Mouse (Mus musculus) layer of hippocampus, adult 2 months (tissue): ENCODE data around the gene Cdc25a. TPM values are rescaled to one million over a fixed set of nuclear protein-coding genes. Genes with fewer than 3 reads are reported as not detected.

Experiments used
- DNase-seq, 2 experiments: peaks; one replicate each; pipeline ENCODE4 v3.0.0; 2022; ENCODE audit warnings: low spot score in 2 of 2
- H3K27ac ChIP-seq: fragments of 200-600 bp; 2 replicates; pipeline ENCODE4 v1.8.1; 2022
- H3K4me3 ChIP-seq: fragments of 200-600 bp; 2 replicates; pipeline ENCODE4 v1.8.1; 2022; ENCODE audit warnings: mild to moderate bottlenecking
- CTCF ChIP-seq: fragments of 200-600 bp; conservative IDR thresholded peaks from 2 replicates; pipeline ENCODE4 v1.8.1; 2022; ENCODE audit warnings: antibody characterized with exemption, mild to moderate bottlenecking, moderate library complexity
- microRNA-seq, 2 experiments: library from miRNA; unstranded; fragments of <30 nt; microRNA quantifications; one replicate each; pipeline ENCODE4 v1.2.0; 2021
- total RNA-seq, 2 experiments: library from RNA; stranded (reverse); gene quantifications; 2 replicates each; pipeline ENCODE4 v1.2.3; 2021

Cdc25a gene
- total RNA-seq, 2 experiments from 2014 or later, result 4.7 TPM

GRCm38 (mm10) chr9:109930063-109930462, 54.7 kb downstream of the Cdc25a start:
- no peak for DNase-seq
- H3K27ac ChIP-seq, result no peak overlapping the region
- TF ChIP-seq CTCF, result no peak
- no peak overlapping the region for H3K4me3 ChIP-seq

GRCm38 (mm10) chr9:109930752-109931151, 55.4 kb downstream of the Cdc25a start:
- Histone ChIP-seq H3K27ac (peak overlapping the region; percentile 93), H3K4me3 (peak overlapping the region; percentile 85)
- no peak for TF ChIP-seq CTCF
- no peak for DNase-seq

DNA sequence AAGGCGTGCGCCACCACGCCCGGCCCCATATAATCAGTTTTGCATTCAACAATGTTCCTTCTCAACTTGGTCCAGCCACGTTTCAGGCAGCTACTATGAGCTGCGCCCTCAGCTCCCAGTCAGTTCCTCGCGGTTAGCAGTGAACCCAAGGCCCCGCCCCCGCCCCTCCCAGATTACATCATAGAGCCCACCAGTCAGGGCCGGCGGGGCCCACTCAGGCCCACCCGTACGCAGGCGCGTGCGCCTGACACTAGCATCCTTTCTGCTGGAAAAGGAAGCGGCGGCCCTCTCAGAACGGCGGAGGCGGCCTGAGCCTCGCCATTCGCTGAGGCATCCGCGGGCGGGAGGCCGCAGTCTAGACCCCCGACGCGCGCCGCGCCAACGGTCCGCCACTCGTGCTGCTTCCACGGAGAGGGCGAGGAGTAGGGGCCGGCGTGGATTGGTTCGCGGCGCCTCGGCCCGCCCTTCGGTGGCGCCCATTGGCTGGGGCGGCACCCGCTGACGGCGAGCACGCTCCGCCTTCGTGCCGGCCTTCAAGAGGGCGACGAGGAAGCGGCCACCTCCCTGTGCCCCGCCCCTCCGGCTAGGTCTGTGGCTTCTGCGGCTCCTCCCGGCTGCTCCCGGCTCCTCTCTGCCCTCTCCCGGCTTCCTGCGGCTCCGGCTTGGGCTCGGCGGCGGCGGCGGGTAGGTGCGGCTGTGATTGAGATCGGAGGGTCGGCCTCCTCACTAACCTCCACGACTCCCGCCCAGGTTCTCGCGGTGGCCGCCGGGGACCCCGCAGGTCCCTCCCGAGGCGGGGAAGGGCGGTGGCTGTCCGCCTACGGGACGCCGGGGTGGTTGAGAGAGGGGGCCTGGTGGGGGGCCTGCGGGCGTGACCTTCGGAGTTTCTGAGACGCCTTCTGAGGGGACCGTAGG, 56.1 kb downstream of the Cdc25a start, which contains the start of gene Map4:
Map4 (plus strand) TSS at position 204 of the 915 bp plus-strand sequence.
- peak; percentile 98 to 99 for DNase-seq
- Histone ChIP-seq H3K4me3 (peak within 1 kb of the TSS; percentile 85), H3K27ac (peak within 1 kb of the TSS; percentile 93)
- TF ChIP-seq CTCF, result peak; percentile 62

DNA sequence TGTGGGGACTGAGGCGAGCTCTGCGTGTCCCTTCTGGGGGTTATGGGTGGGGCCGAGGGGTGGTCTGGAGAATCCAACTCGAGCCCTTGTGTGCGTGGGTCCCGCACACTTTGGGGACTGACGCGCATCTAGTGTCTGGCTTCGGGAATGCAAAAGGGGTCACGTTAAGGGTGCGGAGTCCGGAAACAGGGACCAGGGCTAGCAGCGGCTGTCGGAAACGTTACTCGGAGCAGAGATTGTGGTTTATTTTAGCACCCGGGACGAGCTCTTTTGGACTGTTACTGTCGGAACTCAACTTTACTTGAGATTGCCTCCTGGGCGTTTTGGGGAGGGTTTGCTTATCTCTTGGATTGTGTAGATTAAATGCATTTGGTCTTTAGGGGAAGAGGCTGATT, 57.0 kb downstream of the Cdc25a start:
- Histone ChIP-seq H3K27ac (peak overlapping the region; percentile 93), H3K4me3 (peak overlapping the region; percentile 85)
- DNase-seq, result no peak
- TF ChIP-seq CTCF, result no peak

- TF ChIP-seq CTCF, result peak; percentile 31; the same call in 1 of the 2 replicates
- peak; percentile 53 to 56 for DNase-seq
- Histone ChIP-seq H3K27ac (peak overlapping the region; percentile 93), H3K4me3 (peak overlapping the region; percentile 85)
Observed at GRCm38 (mm10) chr9:109932756-109933375, 57.5 kb downstream of the Cdc25a start.

GRCm38 (mm10) chr9:109939401-109939800, 64.0 kb downstream of the Cdc25a start:
- Histone ChIP-seq H3K27ac (no peak overlapping the region), H3K4me3 (no peak overlapping the region)
- TF ChIP-seq CTCF, result peak; percentile 60
- DNase-seq, result no peak

DNA sequence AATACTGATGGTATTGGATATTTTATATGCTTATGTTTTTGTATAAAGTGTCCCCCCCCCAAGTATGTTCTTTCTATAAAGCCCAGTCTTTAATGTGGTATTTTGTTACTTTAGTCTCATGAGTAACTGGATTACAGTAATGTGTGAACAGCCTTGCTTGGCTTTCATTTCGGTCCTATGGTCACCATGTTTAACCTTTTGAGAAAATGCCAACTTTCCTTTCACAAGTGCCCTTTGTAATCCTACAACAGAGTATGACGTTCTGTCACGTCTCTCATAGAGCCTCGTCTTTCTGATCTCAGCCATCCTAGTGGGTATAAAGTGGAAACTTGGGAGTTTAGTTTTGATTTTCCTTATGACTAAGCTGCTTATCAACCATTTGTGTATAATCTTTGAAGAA, 67.4 kb downstream of the Cdc25a start:
- Histone ChIP-seq H3K4me3 (no peak overlapping the region), H3K27ac (0 out of 2 replicates have a peak overlapping the region, but pooled peaks have one; percentile 51)
- DNase-seq, result no peak
- TF ChIP-seq CTCF, result no peak

Small RNA genes lying within 50 kb of the gene (microRNA-seq; reads per million reads assigned to microRNA genes)
- gene Mir7089, result 0 reads per million in 2 experiments

Other genes with a start within 250 kb of the Cdc25a start
- gene Fbxw24, start 249.5 kb upstream of the Cdc25a start, total RNA-seq, result not detected
- gene Fbxw25, start 210.9 kb upstream of the Cdc25a start, total RNA-seq, result not detected
- gene Fbxw18, start 172.9 kb upstream of the Cdc25a start, total RNA-seq, result not detected
- gene Fbxw26, start 129.5 kb upstream of the Cdc25a start, total RNA-seq, result not detected
- gene Fbxw27, start 84.9 kb upstream of the Cdc25a start, total RNA-seq, result not detected
- gene Spink8, start 63.3 kb upstream of the Cdc25a start, total RNA-seq, result 10 to 100 TPM; 60.8 to 71.0 TPM
- gene Nme6, start 42.8 kb upstream of the Cdc25a start, total RNA-seq, result 10 to 100 TPM; 12.0 to 12.2 TPM
- gene Camp, start 26.0 kb upstream of the Cdc25a start, total RNA-seq, result not detected
- gene Map4, start 55.9 kb downstream of the Cdc25a start, total RNA-seq, result 100 to 1,000 TPM; 578 to 579 TPM
- 10 to 100 TPM; 59.7 to 60.3 TPM for gene Smarcc1, start 242.1 kb downstream of the Cdc25a start, total RNA-seq
- gene Dhx30, start 242.3 kb downstream of the Cdc25a start, total RNA-seq, result 100 to 1,000 TPM; 158 to 163 TPM